Mouse (Mus musculus) G1E (cell line): ENCODE results near the gene Usf3.

Source experiments
- CTCF ChIP-seq: IDR thresholded peaks from 2 replicates; pipeline ENCODE4 v1.5.1; 2012; ENCODE audit warnings: low read depth, low read length, inconsistent platforms, mixed read lengths
- GATA2 ChIP-seq: IDR thresholded peaks from 2 replicates; pipeline ENCODE4 v1.6.1; 2012; ENCODE audit warnings: low read depth, low read length, inconsistent platforms, borderline replicate concordance

GRCm38 (mm10) chr16:44175001-44175400 is 2.0 kb downstream of the Usf3 start:
- TF ChIP-seq CTCF: no peak
- no peak for TF ChIP-seq GATA2
